Mouse (Mus musculus): ENCODE measurements around the gene Tppp3.

Tppp3 gene

GRCm38 (mm10) chr8:105484030-105484368 lies 12.7 kb upstream of the Tppp3 start:
- no peak for DNase-seq

GRCm38 (mm10) chr8:105483212-105484029 lies 12.1 kb upstream of the Tppp3 start:
- no peak for DNase-seq

- DNase-seq: no peak
Measured at GRCm38 (mm10) chr8:105482123-105482522, 10.8 kb upstream of the Tppp3 start.

GRCm38 (mm10) chr8:105481453-105481852 lies 10.1 kb upstream of the Tppp3 start:
- DNase-seq: no peak

GRCm38 (mm10) chr8:105481013-105481412 lies 9.7 kb upstream of the Tppp3 start:
- DNase-seq: no peak

- no peak for DNase-seq
Measured at GRCm38 (mm10) chr8:105477792-105478191, 6.5 kb upstream of the Tppp3 start.

- peak; percentile 66 for DNase-seq
Measured at GRCm38 (mm10) chr8:105476628-105477413, 5.5 kb upstream of the Tppp3 start.

GRCm38 (mm10) chr8:105476161-105476560 lies 4.8 kb upstream of the Tppp3 start:
- DNase-seq: no peak

- DNase-seq: no peak
Measured at GRCm38 (mm10) chr8:105475742-105476141, 4.4 kb upstream of the Tppp3 start.

- DNase-seq: no peak
Measured at GRCm38 (mm10) chr8:105475254-105475653, 3.9 kb upstream of the Tppp3 start.

GRCm38 (mm10) chr8:105474680-105475079 lies 3.4 kb upstream of the Tppp3 start:
- DNase-seq: no peak

- DNase-seq: peak; percentile 36
Measured at GRCm38 (mm10) chr8:105473816-105474606, 2.7 kb upstream of the Tppp3 start.

GRCm38 (mm10) chr8:105472983-105473382 lies 1.7 kb upstream of the Tppp3 start:
- DNase-seq: no peak

- DNase-seq: no peak
Measured at GRCm38 (mm10) chr8:105472414-105472932, 1.1 kb upstream of the Tppp3 start.

GRCm38 (mm10) chr8:105470681-105471313 lies 529 bp downstream of the Tppp3 start:
- no peak for DNase-seq

GRCm38 (mm10) chr8:105470262-105470661 lies 1.1 kb downstream of the Tppp3 start:
- no peak for DNase-seq

GRCm38 (mm10) chr8:105469816-105470215 lies 1.5 kb downstream of the Tppp3 start:
- no peak for DNase-seq

- no peak for DNase-seq
Measured at GRCm38 (mm10) chr8:105469041-105469695, 2.2 kb downstream of the Tppp3 start.

GRCm38 (mm10) chr8:105468002-105468720 lies 3.2 kb downstream of the Tppp3 start:
- no peak for DNase-seq

- no peak for DNase-seq
Measured at GRCm38 (mm10) chr8:105467396-105467985, 3.8 kb downstream of the Tppp3 start.
